In genomic region chr3:28402221-28402620, GRCm38 (mm10) we compare ENCODE assay signal across 10 mouse cellular contexts.
DNase-seq lines count a peak whose midpoint lies in the region; ATAC-seq and TF ChIP-seq lines count a peak whose summit lies in the region.
"Had no signal": no experiment of that assay in that cellular context is flagged by ENCODE, and none has a peak within 500 bp of the region (broad histone marks: within the 10 kb centered on the region; RNA-seq: fewer than 3 reads in every experiment).

No protein-coding gene starts in this region.

- no peak for TF ChIP-seq CTCF in brain, embryonic 14.5 days (IDR thresholded peaks at IDR 0.05; ENCODE audit: borderline replicate concordance, extremely low read depth, insufficient read depth, insufficient read length)
- no peak for TF ChIP-seq CTCF in midbrain, postnatal 0 days (IDR thresholded peaks at IDR 0.05)

- H3K4me1 ChIP-seq in hindbrain, embryonic 12.5 days = peaks cover 2% of the 10 kb centered on the region
- peaks cover 12% of the 10 kb centered on the region; the same call in 1 of the 2 replicates for H3K4me1 ChIP-seq in hindbrain, embryonic 10.5 days (replicated peaks)
- H3K4me1 ChIP-seq in midbrain, postnatal 0 days (ENCODE audit: insufficient read depth, low read length) = peaks cover 13% of the 10 kb centered on the region

- H3K9me3 ChIP-seq in hindbrain, embryonic 12.5 days (replicated peaks) = no peaks in the 10 kb centered on the region
- H3K9me3 ChIP-seq in hindbrain, embryonic 10.5 days = no peaks in the 10 kb centered on the region
- H3K9me3 ChIP-seq in midbrain, postnatal 0 days (ENCODE audit: low read length) = no peaks in the 10 kb centered on the region
- H3K9me3 ChIP-seq: liver, embryonic 15.5 days had no signal

- no peak for ATAC-seq in hindbrain, embryonic 12.5 days (ENCODE audit: low FRiP score)
- no peak for ATAC-seq in midbrain, postnatal 0 days (ENCODE audit: low FRiP score)

- no peak for TF ChIP-seq POLR2A in brain, embryonic 14.5 days (IDR thresholded peaks at IDR 0.05; ENCODE audit: borderline replicate concordance, extremely low read depth, insufficient read depth, insufficient read length, poor library complexity, severe bottlenecking)

- no peak overlapping the region for H3K4me2 ChIP-seq in hindbrain, embryonic 12.5 days (replicated peaks)
- no peak overlapping the region for H3K4me2 ChIP-seq in midbrain, postnatal 0 days (ENCODE audit: low read depth, low read length, poor library complexity, severe bottlenecking)
- H3K4me2 ChIP-seq: liver, embryonic 15.5 days had no signal

- H3K27me3 ChIP-seq in hindbrain, embryonic 12.5 days = no peaks in the 10 kb centered on the region
- H3K27me3 ChIP-seq in hindbrain, embryonic 10.5 days (ENCODE audit: insufficient read depth, poor library complexity, severe bottlenecking) = no peaks in the 10 kb centered on the region
- H3K27me3 ChIP-seq in midbrain, postnatal 0 days (ENCODE audit: insufficient read depth, low read length) = no peaks in the 10 kb centered on the region
- H3K27me3 ChIP-seq: liver, embryonic 15.5 days had no signal

- H3K27ac ChIP-seq in hindbrain, embryonic 12.5 days = peak overlapping the region; percentile 32; the same call in 1 of the 2 replicates
- no peak overlapping the region for H3K27ac ChIP-seq in hindbrain, embryonic 10.5 days
- H3K27ac ChIP-seq in midbrain, postnatal 0 days (ENCODE audit: low read depth, low read length) = peak overlapping the region; percentile 19; the same call in 1 of the 2 replicates
- H3K27ac ChIP-seq: liver, embryonic 15.5 days had no signal

- 63% methylated on average over 6 of the region's 6 CpGs for WGBS in hindbrain, embryonic 12.5 days
- 63% methylated on average over 6 of the region's 6 CpGs for WGBS in hindbrain, embryonic 10.5 days
- WGBS in midbrain, postnatal 0 days = 53% methylated on average over 6 of the region's 6 CpGs

- DNase-seq in hindbrain, embryonic 10.5 days (ENCODE audit: low spot score) = no peak
- DNase-seq in CD4-positive, CD25-positive, alpha-beta regulatory T cell, adult 2 months (ENCODE audit: low read depth, low spot score) = peak; percentile 85
- DNase-seq in brain, embryonic 14.5 days (ENCODE audit: low read depth) = peak; percentile 63
- DNase-seq in midbrain, postnatal 0 days (ENCODE audit: low spot score) = no peak
- DNase-seq in cerebellum, adult 8-10 months = no peak
- no peak for DNase-seq in left cerebral cortex, adult 9 months (ENCODE audit: low spot score in 2 of 2)
- no peak for DNase-seq in cerebellum, postnatal 4 days (ENCODE audit: low spot score in 2 of 2)

- H3K9ac ChIP-seq in hindbrain, embryonic 12.5 days = no peak overlapping the region
- H3K9ac ChIP-seq in midbrain, postnatal 0 days (replicated peaks; ENCODE audit: low read length, poor library complexity, severe bottlenecking) = 0 out of 2 replicates have a peak overlapping the region, but pooled peaks have one; percentile 20
- H3K9ac ChIP-seq: liver, embryonic 15.5 days had no signal

- H3K36me3 ChIP-seq in hindbrain, embryonic 12.5 days = no peaks in the 10 kb centered on the region
- no peaks in the 10 kb centered on the region for H3K36me3 ChIP-seq in hindbrain, embryonic 10.5 days
- no peaks in the 10 kb centered on the region for H3K36me3 ChIP-seq in midbrain, postnatal 0 days (ENCODE audit: insufficient read depth, low read length)
- H3K36me3 ChIP-seq: liver, embryonic 15.5 days had no signal

- no peak overlapping the region for H3K4me3 ChIP-seq in hindbrain, embryonic 12.5 days
- H3K4me3 ChIP-seq in hindbrain, embryonic 10.5 days = no peak overlapping the region
- H3K4me3 ChIP-seq in midbrain, postnatal 0 days (ENCODE audit: low read depth, low read length) = no peak overlapping the region
- H3K4me3 ChIP-seq: erythroblast, embryonic 14.5 days; liver, embryonic 15.5 days had no signal

Comparison
In these comparisons a context has a peak if more than half of its experiments do, and no peak if none do; other contexts are left out.
1. DNase-seq: peak in CD4-positive, CD25-positive, alpha-beta regulatory T cell, adult 2 months (single experiment) and brain, embryonic 14.5 days (single experiment); none in hindbrain, embryonic 10.5 days (single experiment), midbrain, postnatal 0 days (single experiment), cerebellum, adult 8-10 months (single experiment), left cerebral cortex, adult 9 months (0 of 2) and cerebellum, postnatal 4 days (0 of 2).